Mouse (Mus musculus) cerebellum, postnatal 10 days (tissue): ENCODE results near the gene Gm6176.
"Not testable (repeated sequence)": the region's sequence is repeated elsewhere in the genome, so short reads cannot be mapped to it uniquely, and the experiment has no call there.

Experiments used
- DNase-seq, 2 experiments: peaks; one replicate each; pipeline ENCODE4 v3.0.0; 2021; ENCODE audit warnings: mixed read lengths in 2 of 2

Gene Gm6176

GRCm38 (mm10) chr7:22056205-22056604, at the start of gene Gm6176:
Gene Gm6176 (minus strand): TSS chr7:22056305.
- DNase-seq: not testable (repeated sequence)

GRCm38 (mm10) chr7:22068757-22069156, 12.7 kb upstream of the Gm6176 start, which contains the start of gene Vmn1r139:
Gene Vmn1r139 (plus strand): TSS chr7:22069057.
- DNase-seq: not testable (repeated sequence)

GRCm38 (mm10) chr7:22028797-22029196, 27.3 kb downstream of the Gm6176 start, which contains the start of gene Vmn1r138:
Gene Vmn1r138 (minus strand): TSS chr7:22028897.
- not testable (repeated sequence) for DNase-seq
